Mouse (Mus musculus): Measurements from ENCODE around the gene Pdlim1. TPM values are rescaled to one million over a fixed set of nuclear protein-coding genes. Genes with fewer than 3 reads are reported as not detected.

The Pdlim1 gene
- 6.8 and 10.5 TPM in 2 replicates for polyA plus RNA-seq (2015; fragmentation: Nextera tagmentation; extraction: Ambion mirVana)

GRCm38 (mm10) chr19:40271308-40271892 lies at the start of gene Pdlim1:
Gene Pdlim1, minus strand, starts transcription at chr19:40271842.

GRCm38 (mm10) chr19:40187160-40187559 lies 84.5 kb downstream of the Pdlim1 start, which contains the start of gene Cyp2c70:
Gene Cyp2c70, minus strand, starts transcription at chr19:40187333.

Other genes with a start within 250 kb of the Pdlim1 start
- gene Cyp2c54, start 198.0 kb downstream of the Pdlim1 start, polyA plus RNA-seq (2015; fragmentation: Nextera tagmentation; extraction: Ambion mirVana): not detected in 2 replicates
- not detected in 2 replicates for gene Cyp2c50, start 182.2 kb downstream of the Pdlim1 start, polyA plus RNA-seq (2015; fragmentation: Nextera tagmentation; extraction: Ambion mirVana)
- gene Cyp2c70, start 84.5 kb downstream of the Pdlim1 start, polyA plus RNA-seq (2015; fragmentation: Nextera tagmentation; extraction: Ambion mirVana): not detected in 2 replicates
- 105 and 116 TPM in 2 replicates for gene Sorbs1, start 241.9 kb upstream of the Pdlim1 start, polyA plus RNA-seq (2015; fragmentation: Nextera tagmentation; extraction: Ambion mirVana)

Data from neural tube, postnatal 0 days (tissue).